Mouse (Mus musculus): Measurements from ENCODE around the gene Grasp.

GRCm38 (mm10) chr15:101232607-101233006 is 8.6 kb downstream of the Grasp start:
- no peak for TF ChIP-seq GATA1 (IDR thresholded peaks at IDR 0.05; ENCODE audit: borderline replicate concordance, low read length)
- TF ChIP-seq CTCF (IDR thresholded peaks at IDR 0.05; ENCODE audit: low read depth, low read length): no peak
- no peak for TF ChIP-seq GATA2 (IDR thresholded peaks at IDR 0.05; ENCODE audit: borderline replicate concordance, low read depth, low read length)
- no peak for TF ChIP-seq POLR2AphosphoS5 (IDR thresholded peaks at IDR 0.05; ENCODE audit: insufficient replicate concordance, low read depth, low read length)
